Mouse (Mus musculus) stomach, adult 2 months (tissue): ENCODE results near the gene Myog. TPM values are rescaled to one million over a fixed set of nuclear protein-coding genes. Genes with fewer than 3 reads are reported as not detected.

Experiments
- polyA plus RNA-seq: library from polyadenylated mRNA; depleted of rRNA; stranded (reverse); fragments of >200 nt; gene quantifications from 2 replicates; pipeline ENCODE4 v1.2.3, GENCODE M21; 2012; rRNA removed

Myog gene
- 0.51 and 1.1 TPM in 2 replicates for polyA plus RNA-seq

GRCm38 (mm10) chr1:134289598-134290099, at the start of gene Myog:
Myog (plus strand) TSS chr1:134289989.

GRCm38 (mm10) chr1:134332770-134333271, 43.0 kb downstream of the Myog start, which contains the start of gene Ppfia4:
Ppfia4 (minus strand) TSS chr1:134332928.

Other genes starting within 250 kb of the Myog start
- 54.6 and 60.1 TPM in 2 replicates for gene Btg2, start 210.9 kb upstream of the Myog start, polyA plus RNA-seq
- 36.1 and 38.3 TPM in 2 replicates for gene Chit1, start 178.7 kb upstream of the Myog start, polyA plus RNA-seq
- 0.87 and 2.3 TPM in 2 replicates for gene Chil1, start 107.8 kb upstream of the Myog start, polyA plus RNA-seq
- 1.3 and 2.8 TPM in 2 replicates for gene Mybph, start 96.5 kb upstream of the Myog start, polyA plus RNA-seq
- gene Adora1, start 54.6 kb upstream of the Myog start, polyA plus RNA-seq: 10.2 and 10.5 TPM in 2 replicates
- gene Ppfia4, start 42.9 kb downstream of the Myog start, polyA plus RNA-seq: 3.7 and 3.8 TPM in 2 replicates
- gene Tmem183a, start 72.0 kb downstream of the Myog start, polyA plus RNA-seq: 44.1 and 52.2 TPM in 2 replicates
- not detected in 2 replicates for gene 4933406M09Rik, start 96.0 kb downstream of the Myog start, polyA plus RNA-seq
- gene Cyb5r1, start 115.6 kb downstream of the Myog start, polyA plus RNA-seq: 21.6 and 23.2 TPM in 2 replicates
- gene Adipor1, start 125.4 kb downstream of the Myog start, polyA plus RNA-seq: 78.1 and 112 TPM in 2 replicates
- 1.1 and 1.4 TPM in 2 replicates for gene Klhl12, start 165.5 kb downstream of the Myog start, polyA plus RNA-seq
- 3.6 and 4.5 TPM in 2 replicates for gene Rabif, start 204.7 kb downstream of the Myog start, polyA plus RNA-seq